Mouse (Mus musculus) E14TG2a.4 (cell line): ENCODE data around the gene Ergic1.

Source experiments
- CTCF ChIP-seq: conservative IDR thresholded peaks from 2 replicates; pipeline ENCODE4 v1.5.1; 2014; ENCODE audit warnings: low read length
- NANOG ChIP-seq: IDR thresholded peaks from 2 replicates; pipeline ENCODE4 v1.6.1; 2014; ENCODE audit warnings: borderline replicate concordance, low read length, mixed read lengths
- POU5F1 ChIP-seq: IDR thresholded peaks from 2 replicates; pipeline ENCODE4 v1.6.1; 2014; ENCODE audit warnings: low read length, borderline replicate concordance

DNA sequence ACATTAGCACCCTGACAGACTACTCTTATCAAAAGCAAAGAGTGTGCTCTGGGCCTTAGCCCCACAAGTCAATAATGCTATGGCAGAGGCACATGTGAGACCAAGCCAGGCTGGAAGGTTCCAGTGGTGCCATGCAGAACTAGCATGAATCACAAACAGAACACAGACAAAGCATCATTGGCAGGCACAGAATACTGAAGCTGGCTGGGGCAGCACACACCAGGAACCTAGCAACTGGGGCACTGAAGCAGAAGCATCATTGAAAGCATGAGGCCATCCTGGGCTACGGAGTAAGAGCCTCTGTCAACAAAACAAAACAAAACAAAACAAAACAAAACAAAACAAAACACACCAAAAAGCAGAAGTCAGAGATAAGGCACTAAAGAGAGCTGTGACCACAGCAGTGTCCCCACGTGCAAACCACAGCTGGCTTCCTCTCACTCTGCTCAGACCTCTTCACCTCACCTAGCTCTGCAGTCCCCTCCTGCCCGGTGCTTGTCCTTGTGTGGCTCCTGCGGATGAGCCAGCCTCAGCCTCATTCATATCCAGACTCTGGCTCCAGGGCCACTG lies 28.7 kb upstream of the Ergic1 start:
- TF ChIP-seq NANOG = no peak
- no peak for TF ChIP-seq CTCF
- no peak for TF ChIP-seq POU5F1
